ENCODE assay signal across 16 mouse cellular contexts in genomic region chr15:31352494-31353279, GRCm38 (mm10). TPM values are rescaled to one million over a fixed set of nuclear protein-coding genes. Genes with fewer than 3 reads are reported as not detected.
DNase-seq lines count a peak whose midpoint lies in the region; ATAC-seq and TF ChIP-seq lines count a peak whose summit lies in the region.
"Had no signal": no experiment of that assay in that cellular context is flagged by ENCODE, and none has a peak within 500 bp of the region (broad histone marks: within the 10 kb centered on the region; RNA-seq: fewer than 3 reads in every experiment).

No protein-coding gene starts in this region.

- H3K4me1 ChIP-seq in heart, adult 2 months (ENCODE audit: control insufficient read depth, insufficient read depth, low read length) = peaks cover 16% of the 10 kb centered on the region
- H3K4me1 ChIP-seq in heart, embryonic 11.5 days (ENCODE audit: control insufficient read depth, insufficient read depth, low read length) = no peaks in the 10 kb centered on the region
- no peaks in the 10 kb centered on the region for H3K4me1 ChIP-seq in lung, embryonic 14.5 days (ENCODE audit: insufficient read depth)
- H3K4me1 ChIP-seq in bone marrow macrophage, adult 2 months (ENCODE audit: control insufficient read depth, insufficient read depth, low read length) = peaks cover 60% of the 10 kb centered on the region

- peak overlapping the region; percentile 17; the same call in 1 of the 2 replicates for H3K9ac ChIP-seq in heart, adult 2 months (ENCODE audit: low read depth, low read length)
- no peak overlapping the region for H3K9ac ChIP-seq in heart, embryonic 11.5 days (ENCODE audit: low read depth, low read length)
- no peak overlapping the region for H3K9ac ChIP-seq in lung, embryonic 14.5 days
- H3K9ac ChIP-seq: liver, embryonic 13.5 days had no signal

- peak in 1 of 2 experiments; percentile 40 for DNase-seq in heart, adult 2 months
- DNase-seq in lung, embryonic 14.5 days = peak; percentile 44
- DNase-seq in lung, postnatal 14 days = no peak
- DNase-seq in heart, postnatal 10 days = peak; percentile 56 to 58
- no peak for DNase-seq in ovary, postnatal 14 days (ENCODE audit: low spot score)
- DNase-seq: adrenal gland, adult 2 months; cerebellum, adult 9-10 months; embryo, embryonic 11 days; gastrocnemius, postnatal 10 days; liver, embryonic 13.5 days; thymus, postnatal 14 days had no signal

- no peak overlapping the region for H3K4me3 ChIP-seq in heart, adult 2 months
- no peak overlapping the region for H3K4me3 ChIP-seq in heart, embryonic 11.5 days (ENCODE audit: low read depth, low read length)
- H3K4me3 ChIP-seq in lung, embryonic 14.5 days (ENCODE audit: low read depth, low read length) = no peak overlapping the region
- no peak overlapping the region for H3K4me3 ChIP-seq in bone marrow macrophage, adult 2 months (ENCODE audit: insufficient read depth, low read length)
- H3K4me3 ChIP-seq: liver, embryonic 13.5 days had no signal

- TF ChIP-seq CTCF in heart, adult 2 months (IDR thresholded peaks at IDR 0.05) = no peak
- no peak for TF ChIP-seq CTCF in lung, embryonic 14.5 days (IDR thresholded peaks at IDR 0.05; ENCODE audit: low read depth)
- TF ChIP-seq CTCF in bone marrow macrophage, adult 2 months (IDR thresholded peaks at IDR 0.05; ENCODE audit: low read depth, low read length) = no peak

- no peak for TF ChIP-seq EP300 in heart, adult 2 months (IDR thresholded peaks at IDR 0.05; ENCODE audit: insufficient read depth, low read depth, low read length)

- H3K36me3 ChIP-seq in heart, adult 2 months (ENCODE audit: control insufficient read depth, insufficient read depth, low read length) = no peaks in the 10 kb centered on the region
- no peaks in the 10 kb centered on the region for H3K36me3 ChIP-seq in heart, embryonic 11.5 days (ENCODE audit: control insufficient read depth, insufficient read depth, low read length)
- no peaks in the 10 kb centered on the region for H3K36me3 ChIP-seq in lung, embryonic 14.5 days (ENCODE audit: insufficient read depth)
- H3K36me3 ChIP-seq: liver, embryonic 13.5 days had no signal

- peak overlapping the region; percentile 75 for H3K27ac ChIP-seq in heart, adult 2 months
- no peak overlapping the region for H3K27ac ChIP-seq in heart, embryonic 11.5 days (ENCODE audit: low read depth, low read length)
- H3K27ac ChIP-seq in lung, embryonic 14.5 days (ENCODE audit: low read depth) = peak overlapping the region; percentile 3; the same call in 1 of the 2 replicates
- H3K27ac ChIP-seq in bone marrow macrophage, adult 2 months (ENCODE audit: insufficient read depth, low read depth, low read length) = peak overlapping the region; percentile 55
- H3K27ac ChIP-seq: liver, embryonic 13.5 days had no signal

- H3K79me2 ChIP-seq in heart, adult 2 months (replicated peaks; ENCODE audit: control insufficient read depth, insufficient read depth, low read length) = peaks cover 7% of the 10 kb centered on the region

- WGBS in heart, adult 2 months = 72% methylated on average over 13 of the region's 13 CpGs
- WGBS in heart, embryonic 11.5 days (ENCODE audit: insufficient replicate concordance) = 78% methylated on average over 13 of the region's 13 CpGs
- 59% methylated on average over 13 of the region's 13 CpGs for WGBS in lung, embryonic 14.5 days

- H3K27me3 ChIP-seq in heart, adult 2 months (ENCODE audit: control insufficient read depth, insufficient read depth, low read length) = no peaks in the 10 kb centered on the region
- H3K27me3 ChIP-seq in heart, embryonic 11.5 days (ENCODE audit: control insufficient read depth, insufficient read depth, low read length) = no peaks in the 10 kb centered on the region
- no peaks in the 10 kb centered on the region for H3K27me3 ChIP-seq in lung, embryonic 14.5 days (ENCODE audit: insufficient read depth, low read length)
- H3K27me3 ChIP-seq: liver, embryonic 13.5 days had no signal

- ATAC-seq in heart, embryonic 11.5 days (replicated peaks; ENCODE audit: insufficient number of reproducible peaks, low FRiP score, low TSS enrichment) = no peak
- ATAC-seq in lung, embryonic 14.5 days (ENCODE audit: insufficient read depth) = peak; percentile 77; the same call in 1 of the 2 replicates
- ATAC-seq in megakaryocyte progenitor cell, adult 5-6 weeks (replicated peaks; ENCODE audit: poor library complexity) = no peak
- ATAC-seq: forebrain, embryonic 16.5 days; inflammation-experienced regulatory T-cells, adult 6 months had no signal

- no peak overlapping the region for H3K4me2 ChIP-seq in heart, embryonic 11.5 days
- H3K4me2 ChIP-seq in lung, embryonic 14.5 days = no peak overlapping the region
- H3K4me2 ChIP-seq: liver, embryonic 13.5 days had no signal

- TF ChIP-seq POLR2A in heart, adult 2 months (IDR thresholded peaks at IDR 0.05; ENCODE audit: insufficient read depth, low read depth, low read length) = no peak
- no peak for TF ChIP-seq POLR2A in bone marrow macrophage, adult 2 months (IDR thresholded peaks at IDR 0.05; ENCODE audit: borderline replicate concordance, low read depth, low read length)

- H3K9me3 ChIP-seq in heart, embryonic 11.5 days (replicated peaks; ENCODE audit: control insufficient read depth, low read length) = no peaks in the 10 kb centered on the region
- no peaks in the 10 kb centered on the region for H3K9me3 ChIP-seq in lung, embryonic 14.5 days (ENCODE audit: low read depth, low read length)
- H3K9me3 ChIP-seq: liver, embryonic 13.5 days had no signal

- intact Hi-C loops in heart, adult 2 months (cut with DNase I) = no loop called here
- intact Hi-C loops in heart, postnatal 10 days (cut with DNase I) = no loop called here

RNA-seq across cellular contexts. Expression of gene Ankrd33b, which starts 14.8 kb away (rescaled TPM):
- 10 to 100 TPM; 28.6 to 32.8 TPM for total RNA-seq in heart, adult 2 months (2021)
- 7.8 and 16.5 TPM in 2 replicates for polyA plus RNA-seq in heart, adult 2 months (2012; rRNA removed)
- polyA plus RNA-seq in heart, embryonic 11.5 days (2014; fragmentation: Nextera tagmentation; extraction: Ambion mirVana) = 2.1 and 2.2 TPM in 2 replicates
- 3.0 and 3.7 TPM in 2 replicates for polyA plus RNA-seq in lung, embryonic 14.5 days (2014; fragmentation: Nextera tagmentation; extraction: Ambion mirVana)
- 7.8 and 9.5 TPM in 2 replicates for polyA plus RNA-seq in bone marrow macrophage, adult 2 months (2012; ENCODE audit: insufficient read depth, insufficient read length, missing spikeins)
- 10 to 100 TPM; 16.2 to 17.4 TPM for total RNA-seq in heart, postnatal 10 days (2021)
- 0.20 and 0.79 TPM in 2 replicates for total RNA-seq in megakaryocyte progenitor cell, adult 5-6 weeks (2015)
- 0.29 and 0.61 TPM in 2 replicates for total RNA-seq in megakaryocyte progenitor cell, adult 5-6 weeks (2017)
- polyA plus RNA-seq: inflammation-experienced regulatory T-cells, adult 6 months had no signal

Comparison
In these comparisons a context has a peak if more than half of its experiments do, and no peak if none do; other contexts are left out.
1. DNase-seq: peak in lung, embryonic 14.5 days (single experiment) and heart, postnatal 10 days (2 of 2); none in lung, postnatal 14 days (single experiment) and ovary, postnatal 14 days (single experiment).